Mouse (Mus musculus) neural tube, embryonic 14.5 days (tissue): Measurements from ENCODE around the gene C1ql4. TPM values are rescaled to one million over a fixed set of nuclear protein-coding genes. Genes with fewer than 3 reads are reported as not detected.
"Not testable (repeated sequence)": the region's sequence is repeated elsewhere in the genome, so short reads cannot be mapped to it uniquely, and the experiment has no call there.

Experiments
- ATAC-seq: fragments of 200-750 bp; cut with Nextera tagmentation; 2 replicates; pipeline ENCODE4 v1.8.0; 2017; ENCODE audit warnings: low read depth, mild to moderate bottlenecking, moderate TSS enrichment, moderate library complexity
- H3K27ac ChIP-seq: fragments of 300-500 bp; sonication (generic); 2 replicates; pipeline ENCODE4 v1.5.1; 2014; ENCODE audit warnings: low read depth, mild to moderate bottlenecking, control low read depth, low read length, moderate library complexity, mixed read lengths
- H3K27me3 ChIP-seq: fragments of 300-500 bp; sonication (generic); 2 replicates; pipeline ENCODE4 v1.6.1; 2014; ENCODE audit warnings: low read length; ENCODE audit not compliant: control insufficient read depth, insufficient read depth
- H3K36me3 ChIP-seq: fragments of 300-500 bp; sonication (generic); 2 replicates; pipeline ENCODE4 v1.6.1; 2014; ENCODE audit warnings: low read length, mixed read lengths; ENCODE audit not compliant: control insufficient read depth, insufficient read depth
- H3K4me1 ChIP-seq: fragments of 300-500 bp; sonication (generic); 2 replicates; pipeline ENCODE4 v1.6.1; 2014; ENCODE audit warnings: low read length; ENCODE audit not compliant: control insufficient read depth, insufficient read depth
- H3K4me2 ChIP-seq: fragments of 300-500 bp; sonication (generic); 2 replicates; pipeline ENCODE4 v1.6.1; 2014; ENCODE audit warnings: mild to moderate bottlenecking, low read depth, low read length, control low read depth
- H3K4me3 ChIP-seq: fragments of 300-500 bp; sonication (generic); 2 replicates; pipeline ENCODE4 v1.5.1; 2014; ENCODE audit warnings: low read depth, low read length, control low read depth, mixed read lengths
- H3K9ac ChIP-seq: fragments of 300-500 bp; sonication (generic); replicated peaks from 2 replicates; pipeline ENCODE4 v1.6.1; 2014; ENCODE audit warnings: low read depth, mild to moderate bottlenecking, control low read depth, low read length, mixed read lengths
- H3K9me3 ChIP-seq: fragments of 300-500 bp; sonication (generic); 2 replicates; pipeline ENCODE4 v1.6.1; 2016; ENCODE audit warnings: low read length; ENCODE audit not compliant: control insufficient read depth
- WGBS: fragments of 180-500 bp; shearing (Covaris S2); extraction: QIAGEN DNeasy Blood & Tissue Kit; methylation state at CpG from one replicate; pipeline ENCODE4 v1.1.7; 2014; 5-methylcytosine and 5-hydroxymethylcytosine counted together
- polyA plus RNA-seq: library from polyadenylated mRNA; unstranded; fragments of >200 nt; fragmentation: Nextera tagmentation; extraction: Ambion mirVana; gene quantifications from 2 replicates; pipeline ENCODE4 v1.2.1, GENCODE M21; 2014

The C1ql4 gene
- polyA plus RNA-seq, 1 experiment from 2014 or later, result 3.6 TPM

- Histone ChIP-seq H3K4me2 (no peak overlapping the region), H3K27me3 (peaks cover 36% of the 10 kb centered on the region)
Measured at GRCm38 (mm10) chr15:99083867-99084557, 3.6 kb downstream of the C1ql4 start.

GRCm38 (mm10) chr15:99083258-99083657 lies 4.4 kb downstream of the C1ql4 start:
- ATAC-seq, result no peak
- 71% methylated on average over 9 of the region's 9 CpGs for WGBS
- H3K27me3 ChIP-seq, result peaks cover 29% of the 10 kb centered on the region

More at GRCm38 (mm10) chr15:99083867-99084557, 3.6 kb downstream of the C1ql4 start:
- Histone ChIP-seq H3K9me3 (no peaks in the 10 kb centered on the region), H3K27ac (no peak overlapping the region), H3K9ac (no peak overlapping the region), H3K4me1 (peaks cover 9% of the 10 kb centered on the region; the same call in 1 of the 2 replicates), H3K4me3 (no peak overlapping the region), H3K36me3 (no peaks in the 10 kb centered on the region)
- ATAC-seq, result no peak
- 9% methylated on average over 11 of the region's 11 CpGs for WGBS

GRCm38 (mm10) chr15:99082840-99083239 lies 4.8 kb downstream of the C1ql4 start:
- no peak overlapping the region for H3K27ac ChIP-seq
- H3K4me3 ChIP-seq, result no peak overlapping the region
- H3K4me2 ChIP-seq, result no peak overlapping the region
- 94% methylated on average over 16 of the region's 16 CpGs for WGBS
- no peaks in the 10 kb centered on the region for H3K4me1 ChIP-seq
- ATAC-seq, result no peak
- H3K9me3 ChIP-seq, result no peaks in the 10 kb centered on the region
- no peaks in the 10 kb centered on the region for H3K36me3 ChIP-seq
- H3K9ac ChIP-seq, result no peak overlapping the region
- peaks cover 27% of the 10 kb centered on the region for H3K27me3 ChIP-seq

More at GRCm38 (mm10) chr15:99083258-99083657, 4.4 kb downstream of the C1ql4 start:
- no peaks in the 10 kb centered on the region for H3K36me3 ChIP-seq
- no peak overlapping the region for H3K27ac ChIP-seq
- H3K4me2 ChIP-seq, result no peak overlapping the region
- no peak overlapping the region for H3K4me3 ChIP-seq
- no peak overlapping the region for H3K9ac ChIP-seq
- H3K9me3 ChIP-seq, result no peaks in the 10 kb centered on the region
- peaks cover 3% of the 10 kb centered on the region; the same call in 1 of the 2 replicates for H3K4me1 ChIP-seq

GRCm38 (mm10) chr15:99082322-99082721 lies 5.3 kb downstream of the C1ql4 start:
- H3K36me3 ChIP-seq, result no peaks in the 10 kb centered on the region
- H3K27me3 ChIP-seq, result peaks cover 23% of the 10 kb centered on the region
- H3K4me3 ChIP-seq, result no peak overlapping the region
- ATAC-seq, result no peak
- WGBS, result 95% methylated on average over 12 of the region's 12 CpGs
- H3K4me2 ChIP-seq, result no peak overlapping the region
- H3K4me1 ChIP-seq, result no peaks in the 10 kb centered on the region
- no peak overlapping the region for H3K9ac ChIP-seq
- no peaks in the 10 kb centered on the region for H3K9me3 ChIP-seq
- H3K27ac ChIP-seq, result no peak overlapping the region

GRCm38 (mm10) chr15:99079804-99080203 lies 7.8 kb downstream of the C1ql4 start:
- H3K27me3 ChIP-seq, result no peaks in the 10 kb centered on the region
- 82% methylated on average over 3 of the region's 3 CpGs for WGBS
- H3K4me2 ChIP-seq, result no peak overlapping the region
- ATAC-seq, result no peak
- H3K9ac ChIP-seq, result no peak overlapping the region
- no peak overlapping the region for H3K4me3 ChIP-seq
- no peak overlapping the region for H3K27ac ChIP-seq
- H3K4me1 ChIP-seq, result peaks cover 4% of the 10 kb centered on the region; the same call in 1 of the 2 replicates
- no peaks in the 10 kb centered on the region for H3K36me3 ChIP-seq
- no peaks in the 10 kb centered on the region for H3K9me3 ChIP-seq

GRCm38 (mm10) chr15:99078181-99078910 lies 9.3 kb downstream of the C1ql4 start:
- H3K4me2 ChIP-seq, result no peak overlapping the region
- H3K27me3 ChIP-seq, result no peaks in the 10 kb centered on the region
- no peaks in the 10 kb centered on the region for H3K9me3 ChIP-seq
- no peaks in the 10 kb centered on the region for H3K36me3 ChIP-seq
- ATAC-seq, result no peak
- no peak overlapping the region for H3K4me3 ChIP-seq
- no peak overlapping the region for H3K27ac ChIP-seq
- no peak overlapping the region for H3K9ac ChIP-seq
- H3K4me1 ChIP-seq, result peaks cover 9% of the 10 kb centered on the region; the same call in 1 of the 2 replicates
- WGBS, result 80% methylated on average over 15 of the region's 15 CpGs

- WGBS, result 99% methylated on average over 3 of the region's 3 CpGs
- H3K27ac ChIP-seq, H3K4me1 ChIP-seq, H3K4me2 ChIP-seq, ATAC-seq, H3K9ac ChIP-seq, H3K27me3 ChIP-seq, H3K9me3 ChIP-seq, H3K4me3 ChIP-seq, H3K36me3 ChIP-seq: not testable (repeated sequence)
Measured at GRCm38 (mm10) chr15:99076011-99076410, 11.6 kb downstream of the C1ql4 start.

- H3K4me3 ChIP-seq, result peak overlapping the region; percentile 47
Measured at GRCm38 (mm10) chr15:99074600-99075333, 12.8 kb downstream of the C1ql4 start.

More at GRCm38 (mm10) chr15:99074600-99075333, 12.8 kb downstream of the C1ql4 start:
- Histone ChIP-seq H3K9me3 (no peaks in the 10 kb centered on the region), H3K9ac (peak overlapping the region; percentile 83), H3K27me3 (no peaks in the 10 kb centered on the region), H3K27ac (peak overlapping the region; percentile 92), H3K4me1 (peaks cover 9% of the 10 kb centered on the region; the same call in 1 of the 2 replicates), H3K36me3 (no peaks in the 10 kb centered on the region), H3K4me2 (peak overlapping the region; percentile 97)
- ATAC-seq, result peak; percentile 97
- WGBS, result under 1% methylated on average over 44 of the region's 44 CpGs
